Mouse (Mus musculus) lung, adult 2 months (tissue): ENCODE measurements around the gene Asic2.

ENCODE experiments used
- CTCF ChIP-seq: fragments of 200-500 bp; IDR thresholded peaks from 2 replicates; pipeline ENCODE4 v1.5.1; 2011; ENCODE audit warnings: mild to moderate bottlenecking, low read length, control low read depth; ENCODE audit not compliant: insufficient read depth
- POLR2A ChIP-seq: fragments of 200-500 bp; IDR thresholded peaks from 2 replicates; pipeline ENCODE4 v1.6.1; 2011; ENCODE audit warnings: low read depth, mild to moderate bottlenecking, control low read depth, low read length, borderline replicate concordance; ENCODE audit errors: extremely low read depth

GRCm38 (mm10) chr11:81092161-81092560, 876.1 kb downstream of the Asic2 start:
- TF ChIP-seq POLR2A (no peak), CTCF (no peak)
